Mouse (Mus musculus): Measurements from ENCODE around the gene Nudt19. TPM values are rescaled to one million over a fixed set of nuclear protein-coding genes. Genes with fewer than 3 reads are reported as not detected.
A peak's percentile ranks its signal among the peaks of the same experiment; 100 is the strongest.

Gene Nudt19
- polyA plus RNA-seq, 1 experiment from 2014 or later: 113 TPM

GRCm38 (mm10) chr7:35557577-35557976 lies 1.5 kb upstream of the Nudt19 start:
- ATAC-seq: no peak
- Histone ChIP-seq H3K4me2 (ENCODE audit: low read length) (no peak overlapping the region), H3K27ac (ENCODE audit: low read depth, low read length) (no peak overlapping the region), H3K4me3 (ENCODE audit: low read depth, low read length) (no peak overlapping the region), H3K9ac (ENCODE audit: low read length) (no peak overlapping the region), H3K4me1 (ENCODE audit: control insufficient read depth, insufficient read depth, low read length) (no peaks in the 10 kb centered on the region), H3K27me3 (replicated peaks; ENCODE audit: control insufficient read depth, insufficient read depth, low read length) (no peaks in the 10 kb centered on the region), H3K9me3 (replicated peaks; ENCODE audit: control insufficient read depth, low read length) (no peaks in the 10 kb centered on the region), H3K36me3 (ENCODE audit: control insufficient read depth, insufficient read depth, low read length) (no peaks in the 10 kb centered on the region)
- DNase-seq (ENCODE audit: low spot score): no peak
- 83% methylated on average over 3 of the region's 3 CpGs for WGBS

- 90% methylated on average over 5 of the region's 5 CpGs for WGBS
- Histone ChIP-seq H3K4me1 (ENCODE audit: control insufficient read depth, insufficient read depth, low read length) (no peaks in the 10 kb centered on the region), H3K9ac (ENCODE audit: low read length) (no peak overlapping the region), H3K36me3 (ENCODE audit: control insufficient read depth, insufficient read depth, low read length) (no peaks in the 10 kb centered on the region), H3K4me2 (ENCODE audit: low read length) (no peak overlapping the region), H3K4me3 (ENCODE audit: low read depth, low read length) (no peak overlapping the region), H3K9me3 (replicated peaks; ENCODE audit: control insufficient read depth, low read length) (no peaks in the 10 kb centered on the region), H3K27ac (ENCODE audit: low read depth, low read length) (no peak overlapping the region), H3K27me3 (replicated peaks; ENCODE audit: control insufficient read depth, insufficient read depth, low read length) (no peaks in the 10 kb centered on the region)
- DNase-seq (ENCODE audit: low spot score) (no peak), ATAC-seq (no peak)
These were observed 801 bp upstream of the Nudt19 start for GRCm38 (mm10) chr7:35556905-35557304.

- Histone ChIP-seq H3K9me3 (replicated peaks; ENCODE audit: control insufficient read depth, low read length) (no peaks in the 10 kb centered on the region), H3K4me2 (ENCODE audit: low read length) (peak overlapping the region; percentile 93), H3K9ac (ENCODE audit: low read length) (peak overlapping the region; percentile 91), H3K27ac (ENCODE audit: low read depth, low read length) (peak overlapping the region; percentile 92), H3K4me1 (ENCODE audit: control insufficient read depth, insufficient read depth, low read length) (no peaks in the 10 kb centered on the region), H3K36me3 (ENCODE audit: control insufficient read depth, insufficient read depth, low read length) (peaks cover 10% of the 10 kb centered on the region), H3K4me3 (ENCODE audit: low read depth, low read length) (peak overlapping the region; percentile 77), H3K27me3 (replicated peaks; ENCODE audit: control insufficient read depth, insufficient read depth, low read length) (no peaks in the 10 kb centered on the region)
- WGBS: under 1% methylated on average over 93 of the region's 93 CpGs
- ATAC-seq: peak; percentile 94
- peak; percentile 94 for DNase-seq (ENCODE audit: low spot score)
These were observed 590 bp downstream of the Nudt19 start for GRCm38 (mm10) chr7:35555224-35556204.

- Histone ChIP-seq H3K4me1 (ENCODE audit: control insufficient read depth, insufficient read depth, low read length) (no peaks in the 10 kb centered on the region), H3K9me3 (replicated peaks; ENCODE audit: control insufficient read depth, low read length) (no peaks in the 10 kb centered on the region), H3K36me3 (ENCODE audit: control insufficient read depth, insufficient read depth, low read length) (peaks cover 16% of the 10 kb centered on the region), H3K4me2 (ENCODE audit: low read length) (peak overlapping the region; percentile 93), H3K27me3 (replicated peaks; ENCODE audit: control insufficient read depth, insufficient read depth, low read length) (no peaks in the 10 kb centered on the region), H3K9ac (ENCODE audit: low read length) (peak overlapping the region; percentile 91), H3K4me3 (ENCODE audit: low read depth, low read length) (peak overlapping the region; percentile 77), H3K27ac (ENCODE audit: low read depth, low read length) (peak overlapping the region; percentile 92)
- 4% methylated on average over 28 of the region's 28 CpGs for WGBS
- ATAC-seq: peak; percentile 16; the same call in 1 of the 2 replicates
- peak; percentile 57 for DNase-seq (ENCODE audit: low spot score)
These were observed 1.4 kb downstream of the Nudt19 start for GRCm38 (mm10) chr7:35554605-35555175.

GRCm38 (mm10) chr7:35553751-35554604 lies 2.1 kb downstream of the Nudt19 start:
- H3K36me3 ChIP-seq (ENCODE audit: control insufficient read depth, insufficient read depth, low read length): peaks cover 20% of the 10 kb centered on the region
- DNase-seq (ENCODE audit: low spot score): peak; percentile 52

GRCm38 (mm10) chr7:35545881-35546280 lies 10.2 kb downstream of the Nudt19 start:
- Histone ChIP-seq H3K27me3 (replicated peaks; ENCODE audit: control insufficient read depth, insufficient read depth, low read length) (no peaks in the 10 kb centered on the region), H3K4me1 (ENCODE audit: control insufficient read depth, insufficient read depth, low read length) (no peaks in the 10 kb centered on the region), H3K4me2 (ENCODE audit: low read length) (no peak overlapping the region), H3K4me3 (ENCODE audit: low read depth, low read length) (no peak overlapping the region), H3K9ac (ENCODE audit: low read length) (no peak overlapping the region), H3K27ac (ENCODE audit: low read depth, low read length) (no peak overlapping the region), H3K36me3 (ENCODE audit: control insufficient read depth, insufficient read depth, low read length) (peaks cover 26% of the 10 kb centered on the region), H3K9me3 (replicated peaks; ENCODE audit: control insufficient read depth, low read length) (no peaks in the 10 kb centered on the region)
- DNase-seq (ENCODE audit: low spot score): peak; percentile 83
- peak; percentile 54 for ATAC-seq
- 32% methylated on average over 4 of the region's 4 CpGs for WGBS

More at GRCm38 (mm10) chr7:35553751-35554604, 2.1 kb downstream of the Nudt19 start:
- peak overlapping the region; percentile 93 for H3K4me2 ChIP-seq (ENCODE audit: low read length)
- H3K9ac ChIP-seq (ENCODE audit: low read length): peak overlapping the region; percentile 91; the same call in 1 of the 2 replicates
- ATAC-seq: no peak
- H3K27ac ChIP-seq (ENCODE audit: low read depth, low read length): peak overlapping the region; percentile 11; the same call in 1 of the 2 replicates
- H3K4me3 ChIP-seq (ENCODE audit: low read depth, low read length): peak overlapping the region; percentile 77
- H3K9me3 ChIP-seq (replicated peaks; ENCODE audit: control insufficient read depth, low read length): no peaks in the 10 kb centered on the region
- H3K4me1 ChIP-seq (ENCODE audit: control insufficient read depth, insufficient read depth, low read length): no peaks in the 10 kb centered on the region
- no peaks in the 10 kb centered on the region for H3K27me3 ChIP-seq (replicated peaks; ENCODE audit: control insufficient read depth, insufficient read depth, low read length)
- 63% methylated on average over 10 of the region's 10 CpGs for WGBS

GRCm38 (mm10) chr7:35537562-35537961 lies 18.5 kb downstream of the Nudt19 start, which contains the start of gene Tdrd12:
Tdrd12 (minus strand) TSS chr7:35537745.
- no peak for ATAC-seq
- H3K36me3 ChIP-seq (ENCODE audit: control insufficient read depth, insufficient read depth, low read length): no peaks in the 10 kb centered on the region
- H3K4me1 ChIP-seq (ENCODE audit: control insufficient read depth, insufficient read depth, low read length): no peaks in the 10 kb centered on the region
- H3K27ac ChIP-seq (ENCODE audit: low read depth, low read length): no peak within 1 kb of the TSS
- no peak for DNase-seq (ENCODE audit: low spot score)
- no peak within 1 kb of the TSS for H3K4me3 ChIP-seq (ENCODE audit: low read depth, low read length)
- no peak within 1 kb of the TSS for H3K4me2 ChIP-seq (ENCODE audit: low read length)
- H3K9ac ChIP-seq (ENCODE audit: low read length): no peak within 1 kb of the TSS
- no peaks in the 10 kb centered on the region for H3K9me3 ChIP-seq (replicated peaks; ENCODE audit: control insufficient read depth, low read length)
- WGBS: 97% methylated on average over 17 of the region's 17 CpGs
- H3K27me3 ChIP-seq (replicated peaks; ENCODE audit: control insufficient read depth, insufficient read depth, low read length): no peaks in the 10 kb centered on the region

GRCm38 (mm10) chr7:35535750-35536512 lies 20.2 kb downstream of the Nudt19 start:
- Histone ChIP-seq H3K36me3 (ENCODE audit: control insufficient read depth, insufficient read depth, low read length) (no peaks in the 10 kb centered on the region), H3K27ac (ENCODE audit: low read depth, low read length) (no peak overlapping the region), H3K4me3 (ENCODE audit: low read depth, low read length) (no peak overlapping the region), H3K9me3 (replicated peaks; ENCODE audit: control insufficient read depth, low read length) (no peaks in the 10 kb centered on the region), H3K9ac (ENCODE audit: low read length) (no peak overlapping the region), H3K4me2 (ENCODE audit: low read length) (no peak overlapping the region), H3K4me1 (ENCODE audit: control insufficient read depth, insufficient read depth, low read length) (no peaks in the 10 kb centered on the region), H3K27me3 (replicated peaks; ENCODE audit: control insufficient read depth, insufficient read depth, low read length) (no peaks in the 10 kb centered on the region)
- DNase-seq (ENCODE audit: low spot score): no peak
- WGBS: 84% methylated on average over 12 of the region's 12 CpGs
- no peak for ATAC-seq

All from forebrain, embryonic 14.5 days (tissue).